Mouse (Mus musculus) liver, postnatal 0 days (tissue): ENCODE data around the gene Fancf. TPM values are rescaled to one million over a fixed set of nuclear protein-coding genes. Genes with fewer than 3 reads are reported as not detected.

Experiments used
- ATAC-seq: fragments of 200-750 bp; cut with Nextera tagmentation; 2 replicates; pipeline ENCODE4 v1.8.0; 2017; ENCODE audit warnings: mild to moderate bottlenecking, moderate library complexity
- DNase-seq: peaks from one replicate; pipeline ENCODE4 v3.0.0-alpha.2; 2016
- H3K27ac ChIP-seq: fragments of 300-500 bp; sonication (generic); 2 replicates; pipeline ENCODE4 v1.5.1; 2014; ENCODE audit warnings: antibody characterized with exemption, moderate library complexity, mild to moderate bottlenecking, low read depth
- H3K27me3 ChIP-seq: fragments of 300-500 bp; sonication (generic); 2 replicates; pipeline ENCODE4 v1.6.1; 2014; ENCODE audit warnings: low read length, control low read depth, mixed read lengths; ENCODE audit not compliant: insufficient read depth
- H3K36me3 ChIP-seq: fragments of 300-500 bp; sonication (generic); replicated peaks from 2 replicates; pipeline ENCODE4 v1.6.1; 2014; ENCODE audit warnings: mild to moderate bottlenecking, control low read depth, low read length, moderate library complexity, mixed read lengths; ENCODE audit not compliant: insufficient read depth
- H3K4me1 ChIP-seq: fragments of 300-500 bp; sonication (generic); 2 replicates; pipeline ENCODE4 v1.6.1; 2014; ENCODE audit warnings: antibody characterized with exemption, mild to moderate bottlenecking, control low read depth; ENCODE audit not compliant: insufficient read depth
- H3K4me2 ChIP-seq: fragments of 300-500 bp; sonication (generic); 2 replicates; pipeline ENCODE4 v1.6.1; 2014; ENCODE audit warnings: low read depth, mild to moderate bottlenecking, low read length, moderate library complexity, mixed read lengths
- H3K4me3 ChIP-seq: fragments of 300-500 bp; sonication (generic); 2 replicates; pipeline ENCODE4 v1.5.1; 2014; ENCODE audit warnings: low read depth, low read length
- H3K9ac ChIP-seq: fragments of 300-500 bp; sonication (generic); replicated peaks from 2 replicates; pipeline ENCODE4 v1.6.1; 2014; ENCODE audit warnings: mild to moderate bottlenecking, moderate library complexity
- H3K9me3 ChIP-seq: fragments of 300-500 bp; sonication (generic); 2 replicates; pipeline ENCODE4 v1.6.1; 2016; ENCODE audit warnings: mild to moderate bottlenecking, control low read depth, low read length, mixed read lengths
- CTCF ChIP-seq: sonication (generic); IDR thresholded peaks from 2 replicates; pipeline ENCODE4 v1.5.1; 2016; ENCODE audit warnings: antibody characterized with exemption, low read depth
- EP300 ChIP-seq: IDR thresholded peaks from 2 replicates; pipeline ENCODE4 v1.6.1; 2016; ENCODE audit warnings: antibody characterized with exemption, low read depth, mild to moderate bottlenecking
- WGBS: fragments of 180-500 bp; shearing (Covaris S2); extraction: QIAGEN DNeasy Blood & Tissue Kit; methylation state at CpG from one replicate; pipeline ENCODE4 v1.1.7; 2014; ENCODE audit not compliant: insufficient replicate concordance; 5-methylcytosine and 5-hydroxymethylcytosine counted together
- polyA plus RNA-seq: library from polyadenylated mRNA; unstranded; fragments of >200 nt; fragmentation: Nextera tagmentation; extraction: Ambion mirVana; gene quantifications from 2 replicates; pipeline ENCODE4 v1.2.1, GENCODE M21; 2015

The Fancf gene
- polyA plus RNA-seq, 1 experiment from 2014 or later = 4.8 TPM

DNA sequence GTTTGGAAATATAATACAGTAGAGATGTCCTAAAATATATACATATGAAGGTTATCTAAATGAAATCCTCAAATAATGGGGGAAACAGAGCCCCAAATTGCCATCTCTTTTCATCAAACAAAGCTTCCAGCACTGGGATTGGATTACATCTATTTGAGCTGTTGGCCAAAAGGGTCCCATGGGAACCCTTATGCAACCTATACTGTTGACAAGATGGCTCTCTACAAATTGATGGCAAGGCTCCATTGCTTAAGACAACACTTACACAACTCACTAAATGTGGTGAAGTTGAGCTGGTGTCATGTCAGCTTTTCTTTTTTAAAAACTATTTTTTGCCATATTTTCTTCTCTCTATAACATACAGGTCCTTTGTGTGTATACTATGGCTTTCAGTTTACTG, 14.2 kb upstream of the Fancf start:
- TF ChIP-seq EP300 = no peak
- TF ChIP-seq CTCF = no peak
- ATAC-seq (no peak), DNase-seq (no peak)
- no peak overlapping the region for H3K27ac ChIP-seq
- peaks cover 6% of the 10 kb centered on the region for H3K4me1 ChIP-seq
- H3K4me2 ChIP-seq = no peak overlapping the region
- H3K9me3 ChIP-seq = no peaks in the 10 kb centered on the region
- no peak overlapping the region for H3K9ac ChIP-seq
- no peaks in the 10 kb centered on the region for H3K36me3 ChIP-seq
- no peak overlapping the region for H3K4me3 ChIP-seq
- H3K27me3 ChIP-seq = no peaks in the 10 kb centered on the region

- no peak overlapping the region for H3K4me3 ChIP-seq
- no peak for DNase-seq
- no peak for TF ChIP-seq EP300
- TF ChIP-seq CTCF = no peak
- no peak overlapping the region for H3K4me2 ChIP-seq
- no peaks in the 10 kb centered on the region for H3K9me3 ChIP-seq
- H3K27ac ChIP-seq = no peak overlapping the region
- H3K9ac ChIP-seq = no peak overlapping the region
- H3K27me3 ChIP-seq = no peaks in the 10 kb centered on the region
- no peaks in the 10 kb centered on the region for H3K4me1 ChIP-seq
- H3K36me3 ChIP-seq = peaks cover 7% of the 10 kb centered on the region; the same call in 1 of the 2 replicates
- no peak for ATAC-seq
These were observed 10.5 kb upstream of the Fancf start for GRCm38 (mm10) chr7:51872597-51872996.

DNA sequence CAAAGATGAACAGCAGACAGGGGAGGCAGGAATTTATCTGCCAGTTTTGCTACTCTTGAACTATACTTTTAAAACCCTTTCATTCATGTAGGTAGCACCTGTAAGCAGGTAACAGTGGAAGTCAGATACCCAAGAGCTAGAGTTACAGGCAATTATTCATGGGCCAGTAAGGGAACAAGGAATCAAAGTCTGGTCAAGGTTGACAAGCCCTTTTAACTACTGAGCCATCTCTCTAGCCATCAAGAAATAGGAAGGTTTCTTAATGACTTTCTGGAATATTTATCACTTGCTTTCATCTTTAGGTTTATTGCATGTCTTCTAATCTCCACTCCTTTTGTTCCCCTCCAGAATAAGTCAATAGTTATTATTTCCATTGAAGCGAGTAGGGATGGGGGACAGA, 10.0 kb upstream of the Fancf start:
- H3K4me3 ChIP-seq = no peak overlapping the region
- peaks cover 7% of the 10 kb centered on the region; the same call in 1 of the 2 replicates for H3K36me3 ChIP-seq
- H3K9me3 ChIP-seq = no peaks in the 10 kb centered on the region
- H3K27ac ChIP-seq = no peak overlapping the region
- no peak overlapping the region for H3K4me2 ChIP-seq
- H3K4me1 ChIP-seq = no peaks in the 10 kb centered on the region
- TF ChIP-seq CTCF (no peak), EP300 (no peak)
- no peaks in the 10 kb centered on the region for H3K27me3 ChIP-seq
- no peak overlapping the region for H3K9ac ChIP-seq
- DNase-seq = no peak
- ATAC-seq = no peak
- 76% methylated on average over 1 of the region's 1 CpGs for WGBS

GRCm38 (mm10) chr7:51867983-51868382, 5.9 kb upstream of the Fancf start:
- peaks cover 4% of the 10 kb centered on the region for H3K4me1 ChIP-seq
- 68% methylated on average over 1 of the region's 1 CpGs for WGBS
- no peaks in the 10 kb centered on the region for H3K27me3 ChIP-seq
- H3K4me2 ChIP-seq = no peak overlapping the region
- DNase-seq = no peak
- H3K27ac ChIP-seq = no peak overlapping the region
- H3K4me3 ChIP-seq = no peak overlapping the region
- H3K9me3 ChIP-seq = no peaks in the 10 kb centered on the region
- ATAC-seq = no peak
- TF ChIP-seq CTCF = no peak
- no peak for TF ChIP-seq EP300
- H3K9ac ChIP-seq = no peak overlapping the region
- peaks cover 7% of the 10 kb centered on the region; the same call in 1 of the 2 replicates for H3K36me3 ChIP-seq

- Histone ChIP-seq H3K9ac (no peak overlapping the region), H3K36me3 (peaks cover 7% of the 10 kb centered on the region; the same call in 1 of the 2 replicates), H3K4me3 (no peak overlapping the region), H3K4me1 (peaks cover 15% of the 10 kb centered on the region), H3K9me3 (no peaks in the 10 kb centered on the region), H3K27ac (no peak overlapping the region), H3K4me2 (no peak overlapping the region), H3K27me3 (no peaks in the 10 kb centered on the region)
- no peak for ATAC-seq
- TF ChIP-seq EP300 (no peak), CTCF (no peak)
- 62% methylated on average over 1 of the region's 1 CpGs for WGBS
- no peak for DNase-seq
These were observed 3.3 kb upstream of the Fancf start for GRCm38 (mm10) chr7:51865336-51865735.

DNA sequence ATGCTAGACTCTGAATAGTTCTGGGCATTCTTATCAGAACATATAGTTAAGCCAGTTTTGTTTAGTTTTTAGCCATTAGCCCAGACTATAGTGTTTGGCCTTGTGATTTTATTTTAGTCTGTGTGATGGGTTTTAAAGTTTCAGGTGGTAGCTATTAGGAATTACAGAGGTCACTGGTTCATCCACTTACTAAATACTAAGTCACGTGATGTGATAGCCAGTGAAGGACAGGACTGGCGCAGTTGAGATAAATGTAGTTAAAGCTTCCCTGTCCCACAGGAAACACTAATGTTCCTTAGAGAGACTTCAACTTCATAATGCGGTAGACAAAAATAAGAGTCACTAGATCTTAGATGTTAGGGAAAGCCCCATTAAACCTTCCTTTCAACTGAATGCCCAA, 775 bp upstream of the Fancf start:
- 40% methylated on average over 3 of the region's 3 CpGs for WGBS

More for the DNA sequence above, 775 bp upstream of the Fancf start:
- H3K9ac ChIP-seq = peak overlapping the region; percentile 83
- H3K4me3 ChIP-seq = peak overlapping the region; percentile 79
- H3K9me3 ChIP-seq = no peaks in the 10 kb centered on the region
- ATAC-seq = no peak
- no peak for TF ChIP-seq CTCF
- TF ChIP-seq EP300 = no peak
- H3K27me3 ChIP-seq = no peaks in the 10 kb centered on the region
- peaks cover 15% of the 10 kb centered on the region for H3K4me1 ChIP-seq
- peak overlapping the region; percentile 97 for H3K27ac ChIP-seq
- no peak for DNase-seq
- peak overlapping the region; percentile 96 for H3K4me2 ChIP-seq
- H3K36me3 ChIP-seq = no peaks in the 10 kb centered on the region
